In genomic region chr5:122184858-122185257, GRCm38 (mm10) we compare ENCODE assay signal across 15 mouse cellular contexts. TPM values are rescaled to one million over a fixed set of nuclear protein-coding genes. Genes with fewer than 3 reads are reported as not detected.
DNase-seq lines count a peak whose midpoint lies in the region; ATAC-seq and TF ChIP-seq lines count a peak whose summit lies in the region.
"Not testable (repeated sequence)": the region's sequence is repeated elsewhere in the genome, so short reads cannot be mapped to it uniquely, and the experiment has no call there.
"Had no signal": no experiment of that assay in that cellular context is flagged by ENCODE, and none has a peak within 500 bp of the region (broad histone marks: within the 10 kb centered on the region; RNA-seq: fewer than 3 reads in every experiment).

No protein-coding gene starts in this region.

- H3K4me2 ChIP-seq in liver, postnatal 0 days (ENCODE audit: low read depth, low read length): not testable (repeated sequence)

- not testable (repeated sequence) for H3K9ac ChIP-seq in liver, postnatal 0 days (replicated peaks)

- 73% methylated on average over 6 of the region's 6 CpGs for WGBS in bone marrow, adult 2 months
- WGBS in liver, postnatal 0 days (ENCODE audit: insufficient replicate concordance): 83% methylated on average over 6 of the region's 6 CpGs
- WGBS in thymus, adult 2 months: 86% methylated on average over 6 of the region's 6 CpGs

- not testable (repeated sequence) for H3K4me1 ChIP-seq in bone marrow, adult 2 months (ENCODE audit: control insufficient read depth, insufficient read depth, low read length); liver, postnatal 0 days (ENCODE audit: insufficient read depth)
- H3K4me1 ChIP-seq in thymus, adult 2 months (replicated peaks; ENCODE audit: control insufficient read depth, insufficient read depth, low read length): peaks cover 18% of the 10 kb centered on the region

- not testable (repeated sequence) for TF ChIP-seq POLR2A in bone marrow, adult 2 months (IDR thresholded peaks at IDR 0.05; ENCODE audit: borderline replicate concordance, control insufficient read depth, low read depth, low read length); thymus, adult 2 months (IDR thresholded peaks at IDR 0.05; ENCODE audit: control insufficient read depth, extremely low read depth, insufficient read depth, low read length, poor library complexity)

- H3K4me3 ChIP-seq in bone marrow, adult 2 months (replicated peaks; ENCODE audit: control insufficient read depth, low read depth, low read length); liver, postnatal 0 days (ENCODE audit: low read depth, low read length); thymus, adult 2 months (ENCODE audit: control insufficient read depth, insufficient read depth, low read length): not testable (repeated sequence)

- DNase-seq in liver, postnatal 0 days; thymus, adult 2 months: not testable (repeated sequence)
- peak; percentile 19 for DNase-seq in thymus, postnatal 4 days

- TF ChIP-seq EP300 in liver, postnatal 0 days (IDR thresholded peaks at IDR 0.05; ENCODE audit: low read depth): not testable (repeated sequence)

- TF ChIP-seq CTCF in bone marrow, adult 2 months (IDR thresholded peaks at IDR 0.05; ENCODE audit: control insufficient read depth, insufficient read depth, low read length); liver, postnatal 0 days (IDR thresholded peaks at IDR 0.05; ENCODE audit: low read depth); thymus, adult 2 months (IDR thresholded peaks at IDR 0.05; ENCODE audit: borderline replicate concordance, control insufficient read depth, extremely low read depth, insufficient read depth, low read length, poor library complexity): not testable (repeated sequence)

- not testable (repeated sequence) for H3K27me3 ChIP-seq in liver, postnatal 0 days (ENCODE audit: insufficient read depth, low read length); thymus, adult 2 months (ENCODE audit: control insufficient read depth, insufficient read depth, low read length)

- H3K27ac ChIP-seq in bone marrow, adult 2 months (ENCODE audit: control insufficient read depth, insufficient read depth, low read depth, low read length, poor library complexity): peak overlapping the region; percentile 8; the same call in 1 of the 2 replicates
- H3K27ac ChIP-seq in liver, postnatal 0 days (ENCODE audit: low read depth): peak overlapping the region; percentile 32; the same call in 1 of the 2 replicates
- peak overlapping the region; percentile 83 for H3K27ac ChIP-seq in thymus, adult 2 months (ENCODE audit: control insufficient read depth, insufficient read depth, low read length)

- not testable (repeated sequence) for H3K9me3 ChIP-seq in liver, postnatal 0 days (ENCODE audit: low read length)

- peak; percentile 65 for ATAC-seq in erythroid progenitor cell, adult 5-6 weeks (replicated peaks; ENCODE audit: low FRiP score, poor library complexity, severe bottlenecking)
- not testable (repeated sequence) for ATAC-seq in liver, postnatal 0 days
- ATAC-seq in megakaryocyte, adult 5-6 weeks (ENCODE audit: poor library complexity, severe bottlenecking): peak; percentile 74
- ATAC-seq in megakaryocyte progenitor cell, adult 5-6 weeks (replicated peaks; ENCODE audit: poor library complexity): 0 out of 2 replicates have a peak, but pooled peaks have one; percentile 11

- not testable (repeated sequence) for H3K36me3 ChIP-seq in liver, postnatal 0 days (replicated peaks; ENCODE audit: insufficient read depth, low read length); thymus, adult 2 months (ENCODE audit: control insufficient read depth, insufficient read depth, low read length)

RNA-seq across cellular contexts. Expression of gene Hvcn1, which starts 21.7 kb away (rescaled TPM):
- 18.2 and 30.0 TPM in 2 replicates for polyA plus RNA-seq in bone marrow, adult 2 months (2011; ENCODE audit: insufficient read depth, insufficient read length, low replicate concordance, missing spikeins)
- 24.9 and 29.8 TPM in 2 replicates for total RNA-seq in erythroid progenitor cell, adult 5-6 weeks (2015; ENCODE audit: low replicate concordance)
- total RNA-seq in erythroid progenitor cell, adult 5-6 weeks (2017; ENCODE audit: low replicate concordance): 15.7 and 17.3 TPM in 2 replicates
- polyA plus RNA-seq in liver, postnatal 0 days (2015; fragmentation: Nextera tagmentation; extraction: Ambion mirVana): 7.0 and 7.3 TPM in 2 replicates
- total RNA-seq in megakaryocyte, adult 5-6 weeks (2015): 44.4 and 45.1 TPM in 2 replicates
- total RNA-seq in megakaryocyte, adult 5-6 weeks (2017): 51.2 and 59.3 TPM in 2 replicates
- 44.0 and 65.8 TPM in 2 replicates for total RNA-seq in megakaryocyte progenitor cell, adult 5-6 weeks (2015)
- total RNA-seq in megakaryocyte progenitor cell, adult 5-6 weeks (2017): 56.6 and 72.3 TPM in 2 replicates
- 43.9 and 49.9 TPM in 2 replicates for polyA plus RNA-seq in thymus, adult 2 months (2012; rRNA removed)

RNA-seq across cellular contexts. Expression of gene Ppp1cc, which starts 26.8 kb away (rescaled TPM):
- 221 and 312 TPM in 2 replicates for polyA plus RNA-seq in bone marrow, adult 2 months (2011; ENCODE audit: insufficient read depth, insufficient read length, low replicate concordance, missing spikeins)
- total RNA-seq in erythroid progenitor cell, adult 5-6 weeks (2015; ENCODE audit: low replicate concordance): 310 and 340 TPM in 2 replicates
- total RNA-seq in erythroid progenitor cell, adult 5-6 weeks (2017; ENCODE audit: low replicate concordance): 91.1 and 263 TPM in 2 replicates
- polyA plus RNA-seq in liver, postnatal 0 days (2015; fragmentation: Nextera tagmentation; extraction: Ambion mirVana): 97.7 and 97.9 TPM in 2 replicates
- total RNA-seq in megakaryocyte, adult 5-6 weeks (2015): 354 and 364 TPM in 2 replicates
- 189 and 193 TPM in 2 replicates for total RNA-seq in megakaryocyte, adult 5-6 weeks (2017)
- 431 and 436 TPM in 2 replicates for total RNA-seq in megakaryocyte progenitor cell, adult 5-6 weeks (2015)
- 207 and 219 TPM in 2 replicates for total RNA-seq in megakaryocyte progenitor cell, adult 5-6 weeks (2017)
- 194 and 220 TPM in 2 replicates for polyA plus RNA-seq in thymus, adult 2 months (2012; rRNA removed)

RNA-seq across cellular contexts. Expression of gene Ccdc63, which starts 44.2 kb away (rescaled TPM):
- polyA plus RNA-seq in bone marrow, adult 2 months (2011; ENCODE audit: insufficient read depth, insufficient read length, low replicate concordance, missing spikeins): 4.5 and 8.2 TPM in 2 replicates
- total RNA-seq in erythroid progenitor cell, adult 5-6 weeks (2015; ENCODE audit: low replicate concordance): not detected in 2 replicates
- total RNA-seq in erythroid progenitor cell, adult 5-6 weeks (2017; ENCODE audit: low replicate concordance): not detected in 2 replicates
- 0.13 and 0.18 TPM in 2 replicates for polyA plus RNA-seq in liver, postnatal 0 days (2015; fragmentation: Nextera tagmentation; extraction: Ambion mirVana)
- total RNA-seq in megakaryocyte, adult 5-6 weeks (2015): 1.1 and 1.8 TPM in 2 replicates
- 1.3 and 3.5 TPM in 2 replicates for total RNA-seq in megakaryocyte, adult 5-6 weeks (2017)
- total RNA-seq in megakaryocyte progenitor cell, adult 5-6 weeks (2015): 0.51 and 0.52 TPM in 2 replicates
- 1.5 and 3.5 TPM in 2 replicates for total RNA-seq in megakaryocyte progenitor cell, adult 5-6 weeks (2017)
- 0.23 and 0.42 TPM in 2 replicates for polyA plus RNA-seq in thymus, adult 2 months (2012; rRNA removed)
- total RNA-seq: adrenal gland, adult 2 months; adrenal gland, postnatal 10 days; adrenal gland, postnatal 14 days; adrenal gland, postnatal 25 days; adrenal gland, postnatal 36 days had no signal
- polyA plus RNA-seq: adrenal gland, adult 2 months; C2C12; G1E; Patski had no signal

Comparison
In these comparisons a context has a peak if more than half of its experiments do, and no peak if none do; other contexts are left out.
1. H3K27ac ChIP-seq: peak in every context shown above with its lines; median percentile 83 in thymus, adult 2 months; 32 in liver, postnatal 0 days; 8 in bone marrow, adult 2 months.